Mouse (Mus musculus) liver, postnatal 0 days (tissue): ENCODE measurements around the gene Hmgcs2. TPM values are rescaled to one million over a fixed set of nuclear protein-coding genes. Genes with fewer than 3 reads are reported as not detected.

ENCODE experiments used
- ATAC-seq: fragments of 200-750 bp; cut with Nextera tagmentation; 2 replicates; pipeline ENCODE4 v1.8.0; 2017; ENCODE audit warnings: mild to moderate bottlenecking, moderate library complexity
- DNase-seq: peaks from one replicate; pipeline ENCODE4 v3.0.0-alpha.2; 2016
- H3K27ac ChIP-seq: fragments of 300-500 bp; sonication (generic); 2 replicates; pipeline ENCODE4 v1.5.1; 2014; ENCODE audit warnings: antibody characterized with exemption, moderate library complexity, mild to moderate bottlenecking, low read depth
- H3K27me3 ChIP-seq: fragments of 300-500 bp; sonication (generic); 2 replicates; pipeline ENCODE4 v1.6.1; 2014; ENCODE audit warnings: low read length, control low read depth, mixed read lengths; ENCODE audit not compliant: insufficient read depth
- H3K36me3 ChIP-seq: fragments of 300-500 bp; sonication (generic); replicated peaks from 2 replicates; pipeline ENCODE4 v1.6.1; 2014; ENCODE audit warnings: mild to moderate bottlenecking, control low read depth, low read length, moderate library complexity, mixed read lengths; ENCODE audit not compliant: insufficient read depth
- H3K4me1 ChIP-seq: fragments of 300-500 bp; sonication (generic); 2 replicates; pipeline ENCODE4 v1.6.1; 2014; ENCODE audit warnings: antibody characterized with exemption, mild to moderate bottlenecking, control low read depth; ENCODE audit not compliant: insufficient read depth
- H3K4me2 ChIP-seq: fragments of 300-500 bp; sonication (generic); 2 replicates; pipeline ENCODE4 v1.6.1; 2014; ENCODE audit warnings: low read depth, mild to moderate bottlenecking, low read length, moderate library complexity, mixed read lengths
- H3K4me3 ChIP-seq: fragments of 300-500 bp; sonication (generic); 2 replicates; pipeline ENCODE4 v1.5.1; 2014; ENCODE audit warnings: low read depth, low read length
- H3K9ac ChIP-seq: fragments of 300-500 bp; sonication (generic); replicated peaks from 2 replicates; pipeline ENCODE4 v1.6.1; 2014; ENCODE audit warnings: mild to moderate bottlenecking, moderate library complexity
- H3K9me3 ChIP-seq: fragments of 300-500 bp; sonication (generic); 2 replicates; pipeline ENCODE4 v1.6.1; 2016; ENCODE audit warnings: mild to moderate bottlenecking, control low read depth, low read length, mixed read lengths
- CTCF ChIP-seq: sonication (generic); IDR thresholded peaks from 2 replicates; pipeline ENCODE4 v1.5.1; 2016; ENCODE audit warnings: antibody characterized with exemption, low read depth
- EP300 ChIP-seq: IDR thresholded peaks from 2 replicates; pipeline ENCODE4 v1.6.1; 2016; ENCODE audit warnings: antibody characterized with exemption, low read depth, mild to moderate bottlenecking
- WGBS: fragments of 180-500 bp; shearing (Covaris S2); extraction: QIAGEN DNeasy Blood & Tissue Kit; methylation state at CpG from one replicate; pipeline ENCODE4 v1.1.7; 2014; ENCODE audit not compliant: insufficient replicate concordance; 5-methylcytosine and 5-hydroxymethylcytosine counted together
- polyA plus RNA-seq: library from polyadenylated mRNA; unstranded; fragments of >200 nt; fragmentation: Nextera tagmentation; extraction: Ambion mirVana; gene quantifications from 2 replicates; pipeline ENCODE4 v1.2.1, GENCODE M21; 2015

Hmgcs2 gene
- polyA plus RNA-seq, 1 experiment from 2014 or later: 1,631 TPM

DNA sequence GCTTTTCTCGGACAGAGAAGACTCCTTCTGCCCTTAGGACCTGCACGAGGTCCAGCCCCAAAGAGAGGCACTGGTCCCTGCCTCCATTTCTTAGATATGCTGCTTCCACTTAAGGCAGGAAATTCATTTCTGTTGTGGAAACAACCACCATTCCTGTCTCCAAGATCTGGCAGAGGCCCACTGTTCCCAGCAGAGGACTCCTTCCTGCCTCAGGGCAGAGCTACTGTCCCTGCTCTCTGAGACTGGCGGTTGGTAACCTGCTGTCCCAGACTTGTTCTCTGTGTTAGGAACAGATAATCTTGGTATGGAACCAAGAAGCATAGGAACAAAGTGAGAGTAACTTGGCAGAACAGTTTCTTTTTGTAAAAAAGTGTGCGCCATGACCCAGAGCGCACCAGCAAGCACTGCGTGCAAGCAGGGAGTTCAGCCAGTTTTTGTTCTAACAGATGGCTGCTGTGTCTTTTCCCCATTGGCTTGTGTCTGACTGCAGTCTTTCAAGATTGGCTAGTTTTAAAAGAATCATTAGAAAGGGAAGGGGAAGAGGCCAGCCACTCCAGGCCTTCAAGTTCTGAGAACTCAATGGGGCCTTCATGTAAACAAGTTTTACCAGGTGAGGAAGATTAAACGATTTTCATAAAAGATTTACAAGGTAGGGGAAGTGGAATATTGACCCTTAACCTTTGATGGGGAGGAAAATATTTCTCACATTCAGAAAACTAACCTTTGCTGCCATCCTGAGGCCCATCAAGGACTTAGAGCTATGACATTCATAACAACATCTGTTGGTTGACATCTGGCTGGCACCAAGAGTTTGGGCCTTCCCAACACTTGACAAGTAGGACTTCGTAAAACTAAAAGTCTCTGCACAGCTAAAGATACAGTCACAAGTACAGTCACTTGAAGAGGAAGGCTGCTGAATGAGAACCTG is 25.3 kb upstream of the Hmgcs2 start:
- H3K9ac ChIP-seq: no peak overlapping the region
- WGBS: 76% methylated on average over 8 of the region's 8 CpGs
- peaks cover 6% of the 10 kb centered on the region; the same call in 1 of the 2 replicates for H3K4me1 ChIP-seq
- no peaks in the 10 kb centered on the region for H3K36me3 ChIP-seq
- peak; percentile 64 for ATAC-seq
- TF ChIP-seq CTCF (no peak), EP300 (no peak)
- H3K4me2 ChIP-seq: no peak overlapping the region
- H3K9me3 ChIP-seq: no peaks in the 10 kb centered on the region
- no peak overlapping the region for H3K4me3 ChIP-seq
- H3K27ac ChIP-seq: peak overlapping the region; percentile 61
- DNase-seq: no peak
- H3K27me3 ChIP-seq: no peaks in the 10 kb centered on the region

- H3K4me2 ChIP-seq: no peak overlapping the region
- no peak overlapping the region for H3K27ac ChIP-seq
- peaks cover 14% of the 10 kb centered on the region for H3K4me1 ChIP-seq
- DNase-seq (no peak), ATAC-seq (no peak)
- WGBS: 77% methylated on average over 4 of the region's 4 CpGs
- H3K9ac ChIP-seq: no peak overlapping the region
- no peaks in the 10 kb centered on the region for H3K9me3 ChIP-seq
- H3K4me3 ChIP-seq: no peak overlapping the region
- TF ChIP-seq CTCF: no peak
- no peaks in the 10 kb centered on the region for H3K27me3 ChIP-seq
- H3K36me3 ChIP-seq: no peaks in the 10 kb centered on the region
Measured at GRCm38 (mm10) chr3:98258723-98259122, 21.5 kb upstream of the Hmgcs2 start.

GRCm38 (mm10) chr3:98259271-98259751 is 20.9 kb upstream of the Hmgcs2 start:
- H3K36me3 ChIP-seq: no peaks in the 10 kb centered on the region
- H3K9ac ChIP-seq: no peak overlapping the region
- peaks cover 14% of the 10 kb centered on the region for H3K4me1 ChIP-seq
- no peaks in the 10 kb centered on the region for H3K27me3 ChIP-seq
- no peak overlapping the region for H3K27ac ChIP-seq
- H3K9me3 ChIP-seq: no peaks in the 10 kb centered on the region
- H3K4me2 ChIP-seq: no peak overlapping the region
- WGBS: 85% methylated on average over 5 of the region's 5 CpGs
- no peak for DNase-seq
- H3K4me3 ChIP-seq: no peak overlapping the region
- ATAC-seq: no peak
- TF ChIP-seq EP300 (no peak), CTCF (no peak)

DNA sequence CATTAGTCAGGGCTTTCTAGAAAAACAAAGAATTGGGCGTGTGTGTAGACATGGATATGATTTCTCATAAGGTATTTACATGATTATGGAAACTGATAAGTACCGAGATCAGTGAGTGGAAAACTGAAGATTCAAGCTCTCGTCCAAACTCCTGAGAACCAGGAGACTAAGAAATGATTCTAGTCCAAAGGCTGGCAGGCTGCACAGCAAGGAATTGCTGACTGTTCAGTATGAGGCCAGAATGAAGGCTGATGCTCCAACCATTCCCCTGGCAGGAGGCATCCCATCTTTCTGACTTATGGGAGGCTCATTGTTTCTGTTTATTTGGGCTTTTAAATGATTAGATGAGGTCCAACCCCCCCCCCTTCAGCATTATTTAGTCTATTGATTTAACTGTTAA is 19.7 kb upstream of the Hmgcs2 start:
- TF ChIP-seq EP300 (no peak), CTCF (no peak)
- Histone ChIP-seq H3K9me3 (no peaks in the 10 kb centered on the region), H3K4me1 (peaks cover 17% of the 10 kb centered on the region), H3K4me2 (no peak overlapping the region), H3K4me3 (no peak overlapping the region), H3K27me3 (no peaks in the 10 kb centered on the region), H3K36me3 (no peaks in the 10 kb centered on the region), H3K27ac (0 out of 2 replicates have a peak overlapping the region, but pooled peaks have one; percentile 89), H3K9ac (no peak overlapping the region)
- DNase-seq (no peak), ATAC-seq (no peak)
- 74% methylated on average over 3 of the region's 3 CpGs for WGBS

DNA sequence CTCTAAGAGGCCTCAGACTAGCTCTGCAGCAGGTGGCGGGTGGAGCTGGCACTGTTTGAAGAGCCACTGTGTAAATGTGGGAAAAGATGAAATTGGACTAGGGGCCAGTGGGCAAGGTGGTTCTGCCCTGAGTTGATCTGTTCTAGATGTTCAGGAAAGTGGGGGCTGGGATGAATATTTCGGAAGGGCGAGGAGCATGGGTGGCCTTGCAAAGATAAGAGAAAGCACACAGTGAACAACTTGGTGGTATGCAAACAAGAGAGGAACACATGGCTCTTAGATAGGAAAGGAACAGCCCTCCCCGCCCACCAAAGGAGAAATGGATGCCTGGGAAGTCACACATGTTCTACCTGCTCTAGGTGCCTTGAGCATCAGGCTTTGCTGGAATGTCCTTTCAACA is 18.8 kb upstream of the Hmgcs2 start:
- Histone ChIP-seq H3K4me2 (no peak overlapping the region), H3K36me3 (no peaks in the 10 kb centered on the region), H3K9ac (no peak overlapping the region), H3K27me3 (no peaks in the 10 kb centered on the region), H3K9me3 (no peaks in the 10 kb centered on the region), H3K4me1 (peaks cover 22% of the 10 kb centered on the region), H3K4me3 (no peak overlapping the region), H3K27ac (peak overlapping the region; percentile 89)
- 56% methylated on average over 4 of the region's 4 CpGs for WGBS
- peak; percentile 21; the same call in 1 of the 2 replicates for TF ChIP-seq EP300
- TF ChIP-seq CTCF: no peak
- ATAC-seq (peak; percentile 50), DNase-seq (no peak)

DNA sequence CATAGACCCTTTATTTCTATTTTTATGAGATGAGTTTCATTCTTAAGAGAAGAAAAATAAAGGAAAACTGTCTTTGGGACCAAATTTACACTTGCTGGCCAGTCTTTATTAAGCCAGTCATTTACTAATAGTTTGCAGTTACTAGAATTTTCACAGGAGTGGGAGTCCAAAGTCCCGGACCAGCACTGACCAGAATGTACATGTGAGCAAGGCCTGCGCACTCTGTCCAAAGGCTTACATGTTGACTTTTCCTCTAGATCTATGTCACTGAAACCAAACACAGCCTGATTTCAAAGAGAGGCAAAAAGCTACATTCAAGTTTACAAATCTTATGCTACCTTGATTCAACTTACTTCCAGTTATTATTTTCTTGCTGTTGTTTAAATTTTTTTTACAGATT is 18.1 kb upstream of the Hmgcs2 start:
- Histone ChIP-seq H3K27ac (peak overlapping the region; percentile 89), H3K9me3 (no peaks in the 10 kb centered on the region), H3K4me1 (peaks cover 22% of the 10 kb centered on the region), H3K9ac (no peak overlapping the region), H3K4me2 (no peak overlapping the region), H3K4me3 (no peak overlapping the region), H3K27me3 (no peaks in the 10 kb centered on the region), H3K36me3 (no peaks in the 10 kb centered on the region)
- ATAC-seq: peak; percentile 87
- DNase-seq: no peak
- peak; percentile 84 for TF ChIP-seq EP300
- TF ChIP-seq CTCF: no peak
- 76% methylated on average over 2 of the region's 2 CpGs for WGBS
